Mouse (Mus musculus) cerebellum, adult 2 months (tissue): Measurements from ENCODE around the gene Enoph1.

Experiments
- CTCF ChIP-seq: fragments of 200-500 bp; IDR thresholded peaks from 2 replicates; pipeline ENCODE4 v1.5.1; 2011; ENCODE audit warnings: low read depth, mild to moderate bottlenecking, control low read depth, low read length, moderate library complexity, borderline replicate concordance; ENCODE audit not compliant: insufficient read depth
- POLR2A ChIP-seq: fragments of 200-500 bp; IDR thresholded peaks from 2 replicates; pipeline ENCODE4 v1.6.1; 2011; ENCODE audit warnings: low read length, control low read depth, borderline replicate concordance; ENCODE audit not compliant: insufficient read depth

GRCm38 (mm10) chr5:100012599-100012998 lies 27.2 kb upstream of the Enoph1 start:
- TF ChIP-seq CTCF = no peak
- TF ChIP-seq POLR2A = no peak
